Mouse (Mus musculus): ENCODE results near the gene Xpnpep1. TPM values are rescaled to one million over a fixed set of nuclear protein-coding genes. Genes with fewer than 3 reads are reported as not detected.

Xpnpep1 gene
- polyA plus RNA-seq, 1 experiment from 2014 or later, result 180 TPM

- DNase-seq (ENCODE audit: low spot score) (no peak), ATAC-seq (replicated peaks; ENCODE audit: low FRiP score) (no peak)
- Histone ChIP-seq H3K36me3 (ENCODE audit: control insufficient read depth, insufficient read depth, low read length) (peaks cover 11% of the 10 kb centered on the region; the same call in 1 of the 2 replicates), H3K4me3 (ENCODE audit: low read depth, low read length) (no peak overlapping the region), H3K27ac (ENCODE audit: low read depth, low read length) (no peak overlapping the region), H3K9ac (ENCODE audit: low read depth, low read length) (no peak overlapping the region), H3K9me3 (ENCODE audit: control insufficient read depth, low read length) (no peaks in the 10 kb centered on the region), H3K4me1 (replicated peaks; ENCODE audit: control insufficient read depth, insufficient read depth, low read length) (no peaks in the 10 kb centered on the region; the same call in 1 of the 2 replicates), H3K27me3 (replicated peaks; ENCODE audit: control insufficient read depth, insufficient read depth, low read length) (no peaks in the 10 kb centered on the region), H3K4me2 (no peak overlapping the region)
- WGBS, result 86% methylated on average over 9 of the region's 9 CpGs
These were observed 22.1 kb downstream of the Xpnpep1 start for GRCm38 (mm10) chr19:53017954-53018353.

DNA sequence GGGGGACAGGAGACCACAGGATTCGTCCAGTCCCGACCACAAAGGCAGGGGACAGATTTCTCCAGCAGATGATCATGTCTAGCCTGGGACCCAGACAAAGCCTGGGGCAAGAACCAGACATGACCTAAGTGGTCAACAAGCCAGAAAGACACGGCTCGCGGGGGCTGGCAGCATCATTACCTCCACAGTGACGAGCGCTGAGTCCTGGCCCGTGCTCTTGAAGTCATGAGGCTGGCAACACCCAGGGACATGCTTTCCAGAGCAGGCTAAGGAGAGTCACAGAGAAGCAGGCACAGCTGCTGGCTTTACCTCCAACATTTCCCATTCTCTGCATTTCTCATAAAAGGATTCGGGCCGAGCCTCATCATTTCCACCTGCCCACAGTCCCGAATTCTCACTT is 22.8 kb downstream of the Xpnpep1 start:
- 89% methylated on average over 11 of the region's 11 CpGs for WGBS
- no peak overlapping the region for H3K9ac ChIP-seq (ENCODE audit: low read depth, low read length)
- H3K36me3 ChIP-seq (ENCODE audit: control insufficient read depth, insufficient read depth, low read length), result peaks cover 6% of the 10 kb centered on the region; the same call in 1 of the 2 replicates

DNA sequence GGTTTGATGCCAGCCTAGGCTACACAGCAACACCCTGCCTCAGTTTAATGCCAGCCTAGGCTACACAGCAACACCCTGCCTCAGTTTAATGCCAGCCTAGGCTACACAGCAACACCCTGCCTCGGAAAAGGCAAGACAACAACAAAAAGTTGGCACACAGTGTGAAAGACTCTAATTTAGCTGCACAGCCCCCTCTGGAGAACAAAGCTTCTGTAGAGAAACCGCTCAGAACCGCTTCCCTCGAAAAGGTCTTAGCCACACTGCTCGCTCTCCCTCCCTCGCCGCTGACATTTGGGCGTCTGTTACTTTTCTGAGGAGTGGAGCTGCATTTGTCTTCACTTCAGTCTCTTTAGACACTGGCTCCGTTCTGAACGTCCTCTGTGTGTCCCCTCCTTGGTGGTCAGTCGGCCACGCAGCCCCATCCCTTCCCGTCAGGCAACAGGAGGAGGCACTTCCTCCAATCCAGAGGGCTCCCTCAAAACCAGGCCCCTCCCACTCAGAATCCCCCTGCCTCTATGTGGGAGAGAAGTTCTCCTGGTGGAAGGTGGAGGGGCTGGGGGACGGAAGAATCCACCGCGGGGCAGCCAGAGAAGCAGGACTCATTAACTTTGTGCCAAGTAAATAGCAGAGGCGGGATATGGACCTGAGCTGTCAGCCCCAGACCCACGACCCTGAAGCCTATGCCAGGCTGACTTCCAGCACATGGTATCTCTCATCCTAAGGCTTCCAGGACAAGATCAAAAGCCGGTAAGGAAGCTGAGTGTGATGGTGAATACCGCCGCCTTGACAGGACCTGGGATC is 24.9 kb downstream of the Xpnpep1 start:
- ATAC-seq (replicated peaks; ENCODE audit: low FRiP score), result no peak

More for the DNA sequence above, 22.8 kb downstream of the Xpnpep1 start:
- H3K4me1 ChIP-seq (replicated peaks; ENCODE audit: control insufficient read depth, insufficient read depth, low read length), result no peaks in the 10 kb centered on the region; the same call in 1 of the 2 replicates
- H3K4me2 ChIP-seq, result no peak overlapping the region
- ATAC-seq (replicated peaks; ENCODE audit: low FRiP score) (no peak), DNase-seq (ENCODE audit: low spot score) (no peak)
- H3K9me3 ChIP-seq (ENCODE audit: control insufficient read depth, low read length), result no peaks in the 10 kb centered on the region
- no peaks in the 10 kb centered on the region for H3K27me3 ChIP-seq (replicated peaks; ENCODE audit: control insufficient read depth, insufficient read depth, low read length)
- H3K27ac ChIP-seq (ENCODE audit: low read depth, low read length), result no peak overlapping the region
- H3K4me3 ChIP-seq (ENCODE audit: low read depth, low read length), result no peak overlapping the region

GRCm38 (mm10) chr19:53013744-53014143 is 26.3 kb downstream of the Xpnpep1 start:
- Histone ChIP-seq H3K36me3 (ENCODE audit: control insufficient read depth, insufficient read depth, low read length) (peaks cover 24% of the 10 kb centered on the region; the same call in 1 of the 2 replicates), H3K9ac (ENCODE audit: low read depth, low read length) (no peak overlapping the region), H3K4me2 (no peak overlapping the region), H3K9me3 (ENCODE audit: control insufficient read depth, low read length) (no peaks in the 10 kb centered on the region), H3K4me3 (ENCODE audit: low read depth, low read length) (no peak overlapping the region), H3K4me1 (replicated peaks; ENCODE audit: control insufficient read depth, insufficient read depth, low read length) (no peaks in the 10 kb centered on the region; the same call in 1 of the 2 replicates), H3K27ac (ENCODE audit: low read depth, low read length) (no peak overlapping the region), H3K27me3 (replicated peaks; ENCODE audit: control insufficient read depth, insufficient read depth, low read length) (no peaks in the 10 kb centered on the region)
- ATAC-seq (replicated peaks; ENCODE audit: low FRiP score) (no peak), DNase-seq (ENCODE audit: low spot score) (no peak)
- 92% methylated on average over 3 of the region's 3 CpGs for WGBS

More for the DNA sequence above, 24.9 kb downstream of the Xpnpep1 start:
- Histone ChIP-seq H3K9ac (ENCODE audit: low read depth, low read length) (no peak overlapping the region), H3K4me3 (ENCODE audit: low read depth, low read length) (no peak overlapping the region), H3K9me3 (ENCODE audit: control insufficient read depth, low read length) (no peaks in the 10 kb centered on the region), H3K27ac (ENCODE audit: low read depth, low read length) (no peak overlapping the region), H3K27me3 (replicated peaks; ENCODE audit: control insufficient read depth, insufficient read depth, low read length) (no peaks in the 10 kb centered on the region), H3K36me3 (ENCODE audit: control insufficient read depth, insufficient read depth, low read length) (peaks cover 18% of the 10 kb centered on the region; the same call in 1 of the 2 replicates), H3K4me1 (replicated peaks; ENCODE audit: control insufficient read depth, insufficient read depth, low read length) (no peaks in the 10 kb centered on the region; the same call in 1 of the 2 replicates), H3K4me2 (no peak overlapping the region)
- DNase-seq (ENCODE audit: low spot score), result no peak
- WGBS, result 75% methylated on average over 21 of the region's 21 CpGs

DNA sequence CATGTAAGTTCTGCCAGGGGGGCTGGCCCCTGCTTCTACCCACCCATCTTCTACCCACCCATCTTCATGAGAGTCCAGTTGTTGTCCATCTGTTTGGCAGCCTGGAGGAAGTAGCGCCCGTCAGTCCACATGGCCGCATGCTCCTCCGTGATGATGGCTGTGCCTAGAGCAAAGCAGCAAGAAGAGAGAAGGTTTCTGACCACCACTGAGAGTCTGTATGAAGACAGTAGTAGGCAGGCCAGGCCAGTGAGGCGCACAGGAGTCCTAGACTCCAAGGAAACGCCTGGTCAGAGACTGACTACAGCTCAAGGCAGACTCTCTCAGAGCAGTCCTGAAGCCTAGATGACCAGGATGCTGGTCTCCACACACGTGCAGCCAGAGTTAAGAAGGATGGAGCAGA is 26.7 kb downstream of the Xpnpep1 start:
- Histone ChIP-seq H3K36me3 (ENCODE audit: control insufficient read depth, insufficient read depth, low read length) (peaks cover 24% of the 10 kb centered on the region; the same call in 1 of the 2 replicates), H3K4me1 (replicated peaks; ENCODE audit: control insufficient read depth, insufficient read depth, low read length) (no peaks in the 10 kb centered on the region; the same call in 1 of the 2 replicates)
- 88% methylated on average over 7 of the region's 7 CpGs for WGBS

DNA sequence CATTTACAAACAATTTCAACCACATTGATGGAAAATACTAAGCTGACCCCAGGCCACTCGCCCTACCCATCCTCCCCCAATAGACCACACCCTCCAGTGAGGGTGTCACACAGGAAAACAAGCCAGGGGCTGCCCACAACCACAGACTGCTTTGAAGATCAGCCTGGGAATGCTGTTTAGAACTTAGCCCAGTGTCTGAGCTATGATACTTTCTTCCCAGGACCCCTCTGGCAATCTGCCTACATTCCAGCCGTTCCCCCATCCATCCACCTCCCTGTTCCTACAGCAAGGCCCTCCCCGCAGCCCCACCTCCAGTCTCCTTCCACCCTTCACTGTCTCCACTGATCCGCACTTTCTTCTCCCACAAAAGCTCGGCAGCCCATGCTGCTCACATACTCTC is 29.1 kb downstream of the Xpnpep1 start:
- Histone ChIP-seq H3K4me3 (ENCODE audit: low read depth, low read length) (no peak overlapping the region), H3K9me3 (ENCODE audit: control insufficient read depth, low read length) (no peaks in the 10 kb centered on the region), H3K27me3 (replicated peaks; ENCODE audit: control insufficient read depth, insufficient read depth, low read length) (no peaks in the 10 kb centered on the region), H3K4me1 (replicated peaks; ENCODE audit: control insufficient read depth, insufficient read depth, low read length) (no peaks in the 10 kb centered on the region; the same call in 1 of the 2 replicates), H3K9ac (ENCODE audit: low read depth, low read length) (no peak overlapping the region), H3K27ac (ENCODE audit: low read depth, low read length) (no peak overlapping the region), H3K36me3 (ENCODE audit: control insufficient read depth, insufficient read depth, low read length) (peaks cover 38% of the 10 kb centered on the region), H3K4me2 (no peak overlapping the region)
- ATAC-seq (replicated peaks; ENCODE audit: low FRiP score) (no peak), DNase-seq (ENCODE audit: low spot score) (no peak)
- 69% methylated on average over 5 of the region's 5 CpGs for WGBS

More for the DNA sequence above, 26.7 kb downstream of the Xpnpep1 start:
- no peaks in the 10 kb centered on the region for H3K9me3 ChIP-seq (ENCODE audit: control insufficient read depth, low read length)
- DNase-seq (ENCODE audit: low spot score) (no peak), ATAC-seq (replicated peaks; ENCODE audit: low FRiP score) (no peak)
- no peak overlapping the region for H3K27ac ChIP-seq (ENCODE audit: low read depth, low read length)
- no peak overlapping the region for H3K9ac ChIP-seq (ENCODE audit: low read depth, low read length)
- no peaks in the 10 kb centered on the region for H3K27me3 ChIP-seq (replicated peaks; ENCODE audit: control insufficient read depth, insufficient read depth, low read length)
- H3K4me2 ChIP-seq, result no peak overlapping the region
- H3K4me3 ChIP-seq (ENCODE audit: low read depth, low read length), result no peak overlapping the region

GRCm38 (mm10) chr19:53008921-53009320 is 31.1 kb downstream of the Xpnpep1 start:
- Histone ChIP-seq H3K27me3 (replicated peaks; ENCODE audit: control insufficient read depth, insufficient read depth, low read length) (no peaks in the 10 kb centered on the region), H3K4me2 (no peak overlapping the region), H3K27ac (ENCODE audit: low read depth, low read length) (no peak overlapping the region), H3K4me3 (ENCODE audit: low read depth, low read length) (no peak overlapping the region), H3K36me3 (ENCODE audit: control insufficient read depth, insufficient read depth, low read length) (peaks cover 47% of the 10 kb centered on the region), H3K9me3 (ENCODE audit: control insufficient read depth, low read length) (no peaks in the 10 kb centered on the region), H3K9ac (ENCODE audit: low read depth, low read length) (no peak overlapping the region), H3K4me1 (replicated peaks; ENCODE audit: control insufficient read depth, insufficient read depth, low read length) (peaks cover 4% of the 10 kb centered on the region; the same call in 1 of the 2 replicates)
- DNase-seq (ENCODE audit: low spot score), result no peak
- WGBS, result 86% methylated on average over 5 of the region's 5 CpGs
- ATAC-seq (replicated peaks; ENCODE audit: low FRiP score), result no peak

DNA sequence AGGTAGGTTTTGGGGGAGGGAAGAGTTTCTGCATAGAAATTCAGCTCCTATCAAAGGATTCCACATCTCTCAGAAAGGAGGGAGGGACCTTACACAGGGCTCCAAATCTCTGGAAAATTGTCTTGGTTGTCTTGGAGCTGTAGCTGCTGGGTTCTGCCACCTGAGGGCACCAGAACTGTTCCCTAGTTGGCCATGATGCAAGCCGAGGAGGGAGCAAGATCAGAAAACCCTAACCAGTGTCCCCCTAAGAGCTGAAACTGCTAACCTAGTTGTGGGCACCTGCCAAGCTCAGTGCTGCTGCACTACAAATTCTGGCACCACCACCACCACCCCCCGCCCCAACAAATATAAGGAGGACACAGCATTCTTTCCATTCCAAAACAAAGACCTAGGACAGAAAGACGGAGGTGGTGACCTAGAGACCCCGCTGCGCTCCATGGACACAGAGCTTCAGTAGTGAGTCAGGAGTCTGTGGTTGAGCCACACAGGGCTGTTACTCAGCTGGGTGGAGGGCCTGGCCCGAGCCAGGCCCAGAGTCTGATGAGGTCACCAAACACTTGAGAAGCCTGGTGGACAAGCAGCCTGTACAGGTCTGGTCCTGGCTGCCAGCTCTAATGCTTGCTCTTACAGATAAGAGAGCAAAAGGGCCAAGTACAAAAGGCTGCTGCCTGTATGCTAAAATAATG is 31.9 kb downstream of the Xpnpep1 start:
- H3K27me3 ChIP-seq (replicated peaks; ENCODE audit: control insufficient read depth, insufficient read depth, low read length), result no peaks in the 10 kb centered on the region
- DNase-seq (ENCODE audit: low spot score), result no peak
- H3K27ac ChIP-seq (ENCODE audit: low read depth, low read length), result no peak overlapping the region
- no peak overlapping the region for H3K9ac ChIP-seq (ENCODE audit: low read depth, low read length)
- H3K4me2 ChIP-seq, result no peak overlapping the region
- no peaks in the 10 kb centered on the region for H3K9me3 ChIP-seq (ENCODE audit: control insufficient read depth, low read length)
- H3K4me3 ChIP-seq (ENCODE audit: low read depth, low read length), result no peak overlapping the region
- no peak; the same call in 1 of the 2 replicates for ATAC-seq (replicated peaks; ENCODE audit: low FRiP score)
- 69% methylated on average over 6 of the region's 6 CpGs for WGBS
- peaks cover 44% of the 10 kb centered on the region for H3K36me3 ChIP-seq (ENCODE audit: control insufficient read depth, insufficient read depth, low read length)
- peaks cover 9% of the 10 kb centered on the region for H3K4me1 ChIP-seq (replicated peaks; ENCODE audit: control insufficient read depth, insufficient read depth, low read length)
